Mouse (Mus musculus) testis, adult 2 months (tissue): ENCODE data around the gene Fcer1g.

Experiments
- CTCF ChIP-seq: fragments of 200-500 bp; IDR thresholded peaks from 2 replicates; pipeline ENCODE4 v1.5.1; 2012; ENCODE audit warnings: low read depth, mild to moderate bottlenecking, inconsistent platforms, low read length, moderate library complexity; ENCODE audit not compliant: control insufficient read depth, insufficient read depth, insufficient replicate concordance
- POLR2A ChIP-seq: fragments of 200-500 bp; IDR thresholded peaks from 2 replicates; pipeline ENCODE4 v1.6.1; 2012; ENCODE audit warnings: low read depth, mild to moderate bottlenecking, inconsistent platforms, low read length, moderate library complexity; ENCODE audit not compliant: control insufficient read depth

DNA sequence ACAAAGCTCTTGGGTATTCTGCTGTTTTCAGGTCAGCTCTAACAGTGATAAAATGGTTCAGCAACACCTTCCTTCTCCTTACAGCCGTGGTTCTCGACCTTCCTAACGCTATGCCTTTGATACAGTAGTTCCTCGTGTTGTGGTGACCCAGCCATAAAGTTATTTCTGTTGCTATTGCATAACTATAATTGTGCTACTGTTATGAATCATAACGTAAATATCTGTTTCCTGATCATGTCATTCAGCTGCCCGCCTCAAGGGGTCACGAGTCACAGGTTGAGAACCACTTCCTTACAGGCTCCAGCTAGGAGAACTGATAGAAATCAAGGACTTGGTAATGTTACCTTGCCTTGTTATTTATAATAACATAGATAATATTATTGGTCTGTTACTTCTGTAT is 49.9 kb downstream of the Fcer1g start:
- TF ChIP-seq CTCF (no peak), POLR2A (no peak)
